Mouse (Mus musculus): ENCODE measurements around the gene Hdac4. TPM values are rescaled to one million over a fixed set of nuclear protein-coding genes. Genes with fewer than 3 reads are reported as not detected.

Hdac4 gene
- polyA plus RNA-seq (2015; fragmentation: Nextera tagmentation; extraction: Ambion mirVana), result 34.6 and 34.7 TPM in 2 replicates

- ATAC-seq (ENCODE audit: insufficient number of reproducible peaks, insufficient read depth, low FRiP score, low TSS enrichment, low read depth), result no peak
- H3K27ac ChIP-seq, result no peak within 1 kb of the TSS
- no peak within 1 kb of the TSS for H3K4me2 ChIP-seq
- H3K4me3 ChIP-seq, result no peak within 1 kb of the TSS
- no peaks in the 10 kb centered on the region for H3K36me3 ChIP-seq
- WGBS, result 77% methylated on average over 13 of the region's 13 CpGs
- no peaks in the 10 kb centered on the region for H3K9me3 ChIP-seq
- no peak within 1 kb of the TSS for H3K9ac ChIP-seq
- H3K27me3 ChIP-seq, result no peaks in the 10 kb centered on the region
- no peaks in the 10 kb centered on the region for H3K4me1 ChIP-seq
Observed at GRCm38 (mm10) chr1:92195360-92196149, at the start of gene Hdac4. Hdac4 (minus strand) TSS chr1:92195699.

GRCm38 (mm10) chr1:92243549-92243948 is 48.0 kb upstream of the Hdac4 start:
- ATAC-seq (ENCODE audit: insufficient number of reproducible peaks, insufficient read depth, low FRiP score, low TSS enrichment, low read depth), result no peak
- no peak overlapping the region for H3K4me3 ChIP-seq
- no peaks in the 10 kb centered on the region for H3K36me3 ChIP-seq
- no peaks in the 10 kb centered on the region for H3K9me3 ChIP-seq
- H3K4me1 ChIP-seq, result no peaks in the 10 kb centered on the region
- H3K9ac ChIP-seq, result no peak overlapping the region
- H3K27me3 ChIP-seq, result no peaks in the 10 kb centered on the region
- no peak overlapping the region for H3K4me2 ChIP-seq
- 83% methylated on average over 8 of the region's 8 CpGs for WGBS
- no peak overlapping the region for H3K27ac ChIP-seq

GRCm38 (mm10) chr1:92240072-92240471 is 44.6 kb upstream of the Hdac4 start:
- Histone ChIP-seq H3K36me3 (no peaks in the 10 kb centered on the region), H3K4me1 (0 out of 2 replicates have a peak, but pooled peaks cover 4% of the 10 kb centered on the region), H3K9ac (no peak overlapping the region), H3K9me3 (no peaks in the 10 kb centered on the region), H3K4me3 (no peak overlapping the region), H3K27me3 (no peaks in the 10 kb centered on the region), H3K27ac (no peak overlapping the region), H3K4me2 (no peak overlapping the region)
- 71% methylated on average over 4 of the region's 4 CpGs for WGBS
- no peak for ATAC-seq (ENCODE audit: insufficient number of reproducible peaks, insufficient read depth, low FRiP score, low TSS enrichment, low read depth)

GRCm38 (mm10) chr1:92235600-92235999 is 40.1 kb upstream of the Hdac4 start:
- ATAC-seq (ENCODE audit: insufficient number of reproducible peaks, insufficient read depth, low FRiP score, low TSS enrichment, low read depth), result no peak
- 90% methylated on average over 4 of the region's 4 CpGs for WGBS

GRCm38 (mm10) chr1:92225297-92225696 is 29.8 kb upstream of the Hdac4 start:
- no peak overlapping the region for H3K4me3 ChIP-seq
- no peaks in the 10 kb centered on the region for H3K9me3 ChIP-seq
- no peak overlapping the region for H3K9ac ChIP-seq
- no peak overlapping the region for H3K4me2 ChIP-seq
- no peaks in the 10 kb centered on the region for H3K36me3 ChIP-seq
- peaks cover 5% of the 10 kb centered on the region; the same call in 1 of the 2 replicates for H3K27me3 ChIP-seq
- no peak for ATAC-seq (ENCODE audit: insufficient number of reproducible peaks, insufficient read depth, low FRiP score, low TSS enrichment, low read depth)
- peaks cover 25% of the 10 kb centered on the region for H3K4me1 ChIP-seq
- WGBS, result 88% methylated on average over 2 of the region's 2 CpGs
- H3K27ac ChIP-seq, result no peak overlapping the region

More at GRCm38 (mm10) chr1:92235600-92235999, 40.1 kb upstream of the Hdac4 start:
- Histone ChIP-seq H3K27ac (no peak overlapping the region), H3K4me1 (0 out of 2 replicates have a peak, but pooled peaks cover 4% of the 10 kb centered on the region), H3K9ac (no peak overlapping the region), H3K36me3 (no peaks in the 10 kb centered on the region), H3K4me3 (no peak overlapping the region), H3K4me2 (no peak overlapping the region), H3K9me3 (no peaks in the 10 kb centered on the region), H3K27me3 (no peaks in the 10 kb centered on the region)

- Histone ChIP-seq H3K9ac (no peak overlapping the region), H3K36me3 (no peaks in the 10 kb centered on the region), H3K4me2 (no peak overlapping the region), H3K9me3 (no peaks in the 10 kb centered on the region), H3K27me3 (peaks cover 5% of the 10 kb centered on the region; the same call in 1 of the 2 replicates), H3K4me3 (no peak overlapping the region), H3K4me1 (peaks cover 25% of the 10 kb centered on the region), H3K27ac (no peak overlapping the region)
- WGBS, result 22% methylated on average over 17 of the region's 17 CpGs
- peak; percentile 16; the same call in 1 of the 2 replicates for ATAC-seq (ENCODE audit: insufficient number of reproducible peaks, insufficient read depth, low FRiP score, low TSS enrichment, low read depth)
Observed at GRCm38 (mm10) chr1:92223956-92224891, 28.7 kb upstream of the Hdac4 start.

GRCm38 (mm10) chr1:92216710-92217109 is 21.2 kb upstream of the Hdac4 start:
- Histone ChIP-seq H3K27ac (peak overlapping the region; percentile 44), H3K4me3 (no peak overlapping the region), H3K4me1 (peaks cover 36% of the 10 kb centered on the region), H3K36me3 (no peaks in the 10 kb centered on the region), H3K9me3 (no peaks in the 10 kb centered on the region), H3K9ac (no peak overlapping the region), H3K27me3 (no peaks in the 10 kb centered on the region), H3K4me2 (no peak overlapping the region)
- WGBS, result 86% methylated on average over 11 of the region's 11 CpGs
- ATAC-seq (ENCODE audit: insufficient number of reproducible peaks, insufficient read depth, low FRiP score, low TSS enrichment, low read depth), result no peak

- H3K27me3 ChIP-seq, result no peaks in the 10 kb centered on the region
- H3K4me2 ChIP-seq, result no peak overlapping the region
- H3K36me3 ChIP-seq, result no peaks in the 10 kb centered on the region
- peaks cover 41% of the 10 kb centered on the region for H3K4me1 ChIP-seq
- H3K4me3 ChIP-seq, result no peak overlapping the region
- WGBS, result 43% methylated on average over 11 of the region's 11 CpGs
- no peak for ATAC-seq (ENCODE audit: insufficient number of reproducible peaks, insufficient read depth, low FRiP score, low TSS enrichment, low read depth)
- H3K27ac ChIP-seq, result peak overlapping the region; percentile 44
- H3K9ac ChIP-seq, result no peak overlapping the region
- H3K9me3 ChIP-seq, result no peaks in the 10 kb centered on the region
Observed at GRCm38 (mm10) chr1:92215996-92216630, 20.6 kb upstream of the Hdac4 start.

GRCm38 (mm10) chr1:92215131-92215638 is 19.7 kb upstream of the Hdac4 start:
- 81% methylated on average over 8 of the region's 8 CpGs for WGBS
- Histone ChIP-seq H3K4me2 (no peak overlapping the region), H3K27ac (peak overlapping the region; percentile 66), H3K9me3 (no peaks in the 10 kb centered on the region), H3K36me3 (no peaks in the 10 kb centered on the region), H3K9ac (no peak overlapping the region), H3K4me3 (no peak overlapping the region), H3K4me1 (peaks cover 45% of the 10 kb centered on the region), H3K27me3 (no peaks in the 10 kb centered on the region)
- ATAC-seq (ENCODE audit: insufficient number of reproducible peaks, insufficient read depth, low FRiP score, low TSS enrichment, low read depth), result no peak

GRCm38 (mm10) chr1:92212003-92212750 is 16.7 kb upstream of the Hdac4 start:
- Histone ChIP-seq H3K9ac (no peak overlapping the region), H3K27me3 (no peaks in the 10 kb centered on the region), H3K4me1 (peaks cover 45% of the 10 kb centered on the region), H3K9me3 (no peaks in the 10 kb centered on the region), H3K4me3 (no peak overlapping the region), H3K36me3 (no peaks in the 10 kb centered on the region), H3K27ac (peak overlapping the region; percentile 55), H3K4me2 (no peak overlapping the region; the same call in 1 of the 2 replicates)
- WGBS, result 28% methylated on average over 13 of the region's 13 CpGs
- no peak; the same call in 1 of the 2 replicates for ATAC-seq (ENCODE audit: insufficient number of reproducible peaks, insufficient read depth, low FRiP score, low TSS enrichment, low read depth)

All from embryonic facial prominence, embryonic 13.5 days (tissue).